Mouse (Mus musculus): ENCODE measurements around the gene Rap1gds1.
A peak's percentile ranks its signal among the peaks of the same experiment; 100 is the strongest.

Gene Rap1gds1

GRCm38 (mm10) chr3:139074484-139075211 is at the start of gene Rap1gds1:
TSS of gene Rap1gds1 (minus strand) at chr3:139075201.
- peak; percentile 77 for DNase-seq (ENCODE audit: low read depth, low spot score)

GRCm38 (mm10) chr3:139118446-139118845 is 43.4 kb upstream of the Rap1gds1 start:
- DNase-seq (ENCODE audit: low read depth, low spot score) = no peak

GRCm38 (mm10) chr3:139116733-139117337 is 41.8 kb upstream of the Rap1gds1 start:
- DNase-seq (ENCODE audit: low read depth, low spot score) = no peak

GRCm38 (mm10) chr3:139112335-139112973 is 37.5 kb upstream of the Rap1gds1 start:
- DNase-seq (ENCODE audit: low read depth, low spot score) = no peak

GRCm38 (mm10) chr3:139111877-139112276 is 36.9 kb upstream of the Rap1gds1 start:
- no peak for DNase-seq (ENCODE audit: low read depth, low spot score)

GRCm38 (mm10) chr3:139108176-139108575 is 33.2 kb upstream of the Rap1gds1 start:
- DNase-seq (ENCODE audit: low read depth, low spot score) = no peak

- DNase-seq (ENCODE audit: low read depth, low spot score) = no peak
Observed at GRCm38 (mm10) chr3:139103914-139104313, 28.9 kb upstream of the Rap1gds1 start.

GRCm38 (mm10) chr3:139103346-139103745 is 28.3 kb upstream of the Rap1gds1 start:
- no peak for DNase-seq (ENCODE audit: low read depth, low spot score)

GRCm38 (mm10) chr3:139101941-139102340 is 26.9 kb upstream of the Rap1gds1 start:
- no peak for DNase-seq (ENCODE audit: low read depth, low spot score)

GRCm38 (mm10) chr3:139099284-139099683 is 24.3 kb upstream of the Rap1gds1 start:
- DNase-seq (ENCODE audit: low read depth, low spot score) = no peak

GRCm38 (mm10) chr3:139095894-139096293 is 20.9 kb upstream of the Rap1gds1 start:
- DNase-seq (ENCODE audit: low read depth, low spot score) = no peak

- DNase-seq (ENCODE audit: low read depth, low spot score) = no peak
Observed at GRCm38 (mm10) chr3:139088526-139088925, 13.5 kb upstream of the Rap1gds1 start.

GRCm38 (mm10) chr3:139083778-139084539 is 9.0 kb upstream of the Rap1gds1 start:
- no peak for DNase-seq (ENCODE audit: low read depth, low spot score)

- no peak for DNase-seq (ENCODE audit: low read depth, low spot score)
Observed at GRCm38 (mm10) chr3:139079831-139080230, 4.8 kb upstream of the Rap1gds1 start.

- peak; percentile 18 for DNase-seq (ENCODE audit: low read depth, low spot score)
Observed at GRCm38 (mm10) chr3:139078010-139078409, 3.0 kb upstream of the Rap1gds1 start.

GRCm38 (mm10) chr3:139076059-139076455 is 1.1 kb upstream of the Rap1gds1 start:
- no peak for DNase-seq (ENCODE audit: low read depth, low spot score)

GRCm38 (mm10) chr3:139075333-139076058 is 495 bp upstream of the Rap1gds1 start:
- peak; percentile 94 for DNase-seq (ENCODE audit: low read depth, low spot score)

GRCm38 (mm10) chr3:139073801-139074483 is 1.1 kb downstream of the Rap1gds1 start:
- no peak for DNase-seq (ENCODE audit: low read depth, low spot score)

GRCm38 (mm10) chr3:139069539-139069938 is 5.5 kb downstream of the Rap1gds1 start:
- DNase-seq (ENCODE audit: low read depth, low spot score) = no peak

GRCm38 (mm10) chr3:139064076-139064475 is 10.9 kb downstream of the Rap1gds1 start:
- DNase-seq (ENCODE audit: low read depth, low spot score) = peak; percentile 72

GRCm38 (mm10) chr3:139062088-139062487 is 12.9 kb downstream of the Rap1gds1 start:
- no peak for DNase-seq (ENCODE audit: low read depth, low spot score)
